In genomic region chr10:45066131-45066930, GRCm38 (mm10) we compare ENCODE assay signal across 8 mouse cellular contexts. TPM values are rescaled to one million over a fixed set of nuclear protein-coding genes. Genes with fewer than 3 reads are reported as not detected.
DNase-seq lines count a peak whose midpoint lies in the region; ATAC-seq and TF ChIP-seq lines count a peak whose summit lies in the region.

No protein-coding gene starts in this region.

- H3K4me1 ChIP-seq in forebrain, postnatal 0 days (ENCODE audit: insufficient read depth) = peaks cover 13% of the 10 kb centered on the region; the same call in 1 of the 2 replicates
- H3K4me1 ChIP-seq in liver, embryonic 16.5 days (ENCODE audit: control insufficient read depth, low read depth, low read length) = peaks cover 42% of the 10 kb centered on the region
- H3K4me1 ChIP-seq in stomach, postnatal 0 days (replicated peaks; ENCODE audit: control insufficient read depth, insufficient read depth) = peaks cover 2% of the 10 kb centered on the region; the same call in 1 of the 2 replicates

- no peak for ATAC-seq in forebrain, postnatal 0 days
- ATAC-seq in liver, embryonic 16.5 days (ENCODE audit: low read depth) = peak; percentile 16
- no peak for ATAC-seq in stomach, postnatal 0 days (ENCODE audit: low FRiP score, low TSS enrichment)

- H3K27me3 ChIP-seq in forebrain, postnatal 0 days (ENCODE audit: insufficient read depth, low read length) = no peaks in the 10 kb centered on the region
- H3K27me3 ChIP-seq in liver, embryonic 16.5 days (ENCODE audit: control insufficient read depth, insufficient read depth, low read depth, low read length) = no peaks in the 10 kb centered on the region
- H3K27me3 ChIP-seq in stomach, postnatal 0 days (ENCODE audit: control insufficient read depth, insufficient read depth, low read length) = no peaks in the 10 kb centered on the region

- peak overlapping the region; percentile 96 for H3K4me3 ChIP-seq in forebrain, postnatal 0 days (ENCODE audit: low read depth, low read length)
- H3K4me3 ChIP-seq in liver, embryonic 16.5 days (ENCODE audit: low read depth, low read length) = peak overlapping the region; percentile 85
- peak overlapping the region; percentile 92 for H3K4me3 ChIP-seq in stomach, postnatal 0 days (ENCODE audit: low read depth, low read length)

- 18% methylated on average over 12 of the region's 12 CpGs for WGBS in forebrain, postnatal 0 days
- WGBS in liver, embryonic 16.5 days (ENCODE audit: insufficient replicate concordance) = 6% methylated on average over 12 of the region's 12 CpGs
- WGBS in stomach, postnatal 0 days = 11% methylated on average over 12 of the region's 12 CpGs

- TF ChIP-seq CTCF in forebrain, postnatal 0 days (IDR thresholded peaks at IDR 0.05; ENCODE audit: low read depth) = no peak
- TF ChIP-seq CTCF in stomach, postnatal 0 days (IDR thresholded peaks at IDR 0.05; ENCODE audit: low read depth) = peak; percentile 28

- 0 out of 2 replicates have a peak overlapping the region, but pooled peaks have one; percentile 40 for H3K27ac ChIP-seq in forebrain, postnatal 0 days (ENCODE audit: low read depth, low read length)
- peak overlapping the region; percentile 50 for H3K27ac ChIP-seq in liver, embryonic 16.5 days (ENCODE audit: low read length)
- H3K27ac ChIP-seq in stomach, postnatal 0 days (replicated peaks) = peak overlapping the region; percentile 91

- peak; percentile 83 for DNase-seq in heart, adult 11 months
- no peak for DNase-seq in heart, postnatal 36 days
- DNase-seq in A20 (ENCODE audit: low read depth, low spot score) = peak; percentile 84
- DNase-seq in brain, adult 2 months (ENCODE audit: low read depth, low spot score) = peak; percentile 37
- peak; percentile 16 for DNase-seq in forebrain, postnatal 0 days
- DNase-seq in stomach, postnatal 0 days (ENCODE audit: low spot score) = no peak
- DNase-seq in layer of hippocampus, adult 8-10 months (ENCODE audit: low spot score in 2 of 2) = no peak

- H3K9me3 ChIP-seq in forebrain, postnatal 0 days (ENCODE audit: low read length) = no peaks in the 10 kb centered on the region
- no peaks in the 10 kb centered on the region for H3K9me3 ChIP-seq in liver, embryonic 16.5 days (replicated peaks; ENCODE audit: control insufficient read depth, low read length)
- H3K9me3 ChIP-seq in stomach, postnatal 0 days (ENCODE audit: control insufficient read depth, low read length) = no peaks in the 10 kb centered on the region

- H3K9ac ChIP-seq in forebrain, postnatal 0 days = peak overlapping the region; percentile 90
- H3K9ac ChIP-seq in liver, embryonic 16.5 days (ENCODE audit: low read depth, low read length) = peak overlapping the region; percentile 68
- H3K9ac ChIP-seq in stomach, postnatal 0 days (ENCODE audit: low read length) = peak overlapping the region; percentile 84

- intact Hi-C loops in heart, postnatal 36 days (cut with DNase I) = loop anchor here (5.0 kb wide), 2 partner anchors 66 to 1524 kb away; partner anchors contain the start of gene 1700021F05Rik

- H3K36me3 ChIP-seq in forebrain, postnatal 0 days (ENCODE audit: insufficient read depth) = no peaks in the 10 kb centered on the region
- H3K36me3 ChIP-seq in liver, embryonic 16.5 days (ENCODE audit: control insufficient read depth, insufficient read depth) = no peaks in the 10 kb centered on the region
- no peaks in the 10 kb centered on the region for H3K36me3 ChIP-seq in stomach, postnatal 0 days (ENCODE audit: control insufficient read depth, insufficient read depth, low read length)

- TF ChIP-seq EP300 in stomach, postnatal 0 days (optimal IDR thresholded peaks at IDR 0.05) = no peak

- peak overlapping the region; percentile 80 for H3K4me2 ChIP-seq in forebrain, postnatal 0 days (ENCODE audit: low read depth)
- peak overlapping the region; percentile 94 for H3K4me2 ChIP-seq in liver, embryonic 16.5 days (ENCODE audit: low read depth, low read length)
- H3K4me2 ChIP-seq in stomach, postnatal 0 days (replicated peaks; ENCODE audit: low read depth) = peak overlapping the region; percentile 83

RNA-seq across cellular contexts. Expression of gene Prep, which starts 0.7 kb away (rescaled TPM):
- total RNA-seq in heart, postnatal 36 days (2021) = 10 to 100 TPM; 15.6 TPM
- 16.9 and 18.1 TPM in 2 replicates for total RNA-seq in forebrain, postnatal 0 days (2014; rRNA removed)
- 16.6 and 19.0 TPM in 2 replicates for polyA plus RNA-seq in forebrain, postnatal 0 days (2015; fragmentation: Nextera tagmentation; extraction: Ambion mirVana)
- polyA plus RNA-seq in liver, embryonic 16.5 days (2015; fragmentation: Nextera tagmentation; extraction: Ambion mirVana) = 9.2 and 9.6 TPM in 2 replicates
- polyA plus RNA-seq in stomach, postnatal 0 days (2015; fragmentation: Nextera tagmentation; extraction: Ambion mirVana) = 10.8 and 11.3 TPM in 2 replicates
- total RNA-seq in layer of hippocampus, adult 8-10 months (2022) = 1 to 10 TPM; 8.5 to 9.7 (median 8.9) TPM

Comparison
In these comparisons a context has a peak if more than half of its experiments do, and no peak if none do; other contexts are left out.
1. DNase-seq: peak in heart, adult 11 months (single experiment), A20 (single experiment), brain, adult 2 months (single experiment) and forebrain, postnatal 0 days (single experiment); none in heart, postnatal 36 days (0 of 2), stomach, postnatal 0 days (single experiment) and layer of hippocampus, adult 8-10 months (0 of 2).
2. H3K27ac ChIP-seq: peak in every context shown above with its lines; median percentile 91 in stomach, postnatal 0 days; 50 in liver, embryonic 16.5 days; 40 in forebrain, postnatal 0 days.
3. Peak in every context shown above with its lines, with median percentiles within 50 percentile points of each other: H3K4me2 ChIP-seq, H3K4me3 ChIP-seq and H3K9ac ChIP-seq.